Mouse (Mus musculus) liver, adult 2 months (tissue): ENCODE data around the gene Hspa13.

Experiments used
- CTCF ChIP-seq: fragments of 200-500 bp; IDR thresholded peaks from 2 replicates; pipeline ENCODE4 v1.5.1; 2011; ENCODE audit warnings: low read depth, low read length, control low read depth
- POLR2A ChIP-seq: fragments of 200-500 bp; IDR thresholded peaks from 2 replicates; pipeline ENCODE4 v1.6.1; 2011; ENCODE audit warnings: low read length, control low read depth; ENCODE audit not compliant: insufficient read depth; ENCODE audit errors: extremely low read depth

DNA sequence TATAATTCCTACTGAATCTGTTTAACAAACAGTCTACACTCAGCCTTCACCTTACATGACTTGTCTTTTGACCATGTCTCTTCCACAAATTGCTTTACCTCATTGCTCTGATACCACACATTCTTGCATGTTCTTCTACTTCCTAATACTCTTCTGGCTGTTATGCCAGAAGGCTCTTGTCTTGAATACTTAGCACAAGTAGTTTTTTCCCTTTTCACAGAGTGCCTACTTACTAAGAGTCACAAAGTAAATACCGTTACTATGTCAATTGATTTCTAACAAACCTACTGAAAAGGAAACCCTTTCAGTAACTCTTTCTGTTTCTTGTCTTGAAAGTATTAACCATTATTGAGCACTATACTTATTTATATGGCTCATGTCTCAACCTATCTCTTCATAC lies 18.0 kb downstream of the Hspa13 start:
- TF ChIP-seq CTCF (no peak), POLR2A (no peak)
